Mouse (Mus musculus): ENCODE results near the gene Eif3g.

Gene Eif3g

GRCm38 (mm10) chr9:20857131-20857530 lies 41.3 kb downstream of the Eif3g start:
- DNase-seq (ENCODE audit: low read depth, low spot score), result no peak

- no peak for DNase-seq (ENCODE audit: low read depth, low spot score)
Observed at GRCm38 (mm10) chr9:20850179-20850578, 48.2 kb downstream of the Eif3g start.
